Mouse (Mus musculus) CH12F3 (cell line): ENCODE results near the gene Dcaf12.

Source experiments
- in situ Hi-C: fragments of 300-500 bp; cut with MboI; formaldehyde crosslinking; loops from 2 replicates; pipeline ENCODE4 v1.14.3; 2020; ENCODE audit warnings: low sequenced_read_pairs

The Dcaf12 gene

GRCm38 (mm10) chr4:41245408-41245807, 69.3 kb downstream of the Dcaf12 start:
- in situ Hi-C loops, result no loop called here
